Mouse (Mus musculus): ENCODE measurements at regions not wholly inside any gene's neighbourhood (a gene's known extent, or its start where the extent isn't known, plus 50 kb on each side); places are given as distances from the start of the nearest gene placed in this dataset.

GRCm38 (mm10) chr14:25359824-25360294 lies 99.1 kb upstream of the Zmiz1 start:
- TF ChIP-seq CTCF (IDR thresholded peaks at IDR 0.05; ENCODE audit: insufficient read depth, low read depth, low read length) (no peak), POLR2A (IDR thresholded peaks at IDR 0.05; ENCODE audit: insufficient read depth, low read depth, low read length) (no peak)
- H3K4me3 ChIP-seq (ENCODE audit: insufficient read depth, low read depth, low read length) = no peak overlapping the region
- peaks cover 8% of the 10 kb centered on the region for H3K4me1 ChIP-seq (ENCODE audit: control insufficient read depth, insufficient read depth, low read length)
- no peak overlapping the region for H3K27ac ChIP-seq (ENCODE audit: insufficient read depth, low read depth, low read length)
- WGBS = 80% methylated on average over 3 of the region's 3 CpGs

GRCm38 (mm10) chr14:25360726-25361125 lies 98.3 kb upstream of the Zmiz1 start:
- H3K4me1 ChIP-seq (ENCODE audit: control insufficient read depth, insufficient read depth, low read length) = peaks cover 8% of the 10 kb centered on the region
- H3K4me3 ChIP-seq (ENCODE audit: insufficient read depth, low read depth, low read length) = no peak overlapping the region
- TF ChIP-seq POLR2A (IDR thresholded peaks at IDR 0.05; ENCODE audit: insufficient read depth, low read depth, low read length) (no peak), CTCF (IDR thresholded peaks at IDR 0.05; ENCODE audit: insufficient read depth, low read depth, low read length) (no peak)
- 70% methylated on average over 9 of the region's 9 CpGs for WGBS
- no peak overlapping the region for H3K27ac ChIP-seq (ENCODE audit: insufficient read depth, low read depth, low read length)

- WGBS = 95% methylated on average over 3 of the region's 3 CpGs
- H3K4me1 ChIP-seq (ENCODE audit: control insufficient read depth, insufficient read depth, low read length) = peaks cover 8% of the 10 kb centered on the region
- TF ChIP-seq CTCF (IDR thresholded peaks at IDR 0.05; ENCODE audit: insufficient read depth, low read depth, low read length) = no peak
- no peak for TF ChIP-seq POLR2A (IDR thresholded peaks at IDR 0.05; ENCODE audit: insufficient read depth, low read depth, low read length)
- no peak overlapping the region for H3K4me3 ChIP-seq (ENCODE audit: insufficient read depth, low read depth, low read length)
- no peak overlapping the region for H3K27ac ChIP-seq (ENCODE audit: insufficient read depth, low read depth, low read length)
Measured at GRCm38 (mm10) chr14:25361129-25361528, 97.9 kb upstream of the Zmiz1 start.

- Histone ChIP-seq H3K4me1 (ENCODE audit: control insufficient read depth, insufficient read depth, low read length) (peaks cover 8% of the 10 kb centered on the region), H3K4me3 (ENCODE audit: insufficient read depth, low read depth, low read length) (no peak overlapping the region), H3K27ac (ENCODE audit: insufficient read depth, low read depth, low read length) (no peak overlapping the region)
- TF ChIP-seq POLR2A (IDR thresholded peaks at IDR 0.05; ENCODE audit: insufficient read depth, low read depth, low read length) (no peak), CTCF (IDR thresholded peaks at IDR 0.05; ENCODE audit: insufficient read depth, low read depth, low read length) (no peak)
- 48% methylated on average over 1 of the region's 1 CpGs for WGBS
Measured at GRCm38 (mm10) chr14:25362771-25363170, 96.2 kb upstream of the Zmiz1 start.

- TF ChIP-seq POLR2A (IDR thresholded peaks at IDR 0.05; ENCODE audit: insufficient read depth, low read depth, low read length) = no peak
- no peak for TF ChIP-seq CTCF (IDR thresholded peaks at IDR 0.05; ENCODE audit: insufficient read depth, low read depth, low read length)
- WGBS = 88% methylated on average over 10 of the region's 10 CpGs
- no peak overlapping the region for H3K4me3 ChIP-seq (ENCODE audit: insufficient read depth, low read depth, low read length)
- no peak overlapping the region for H3K27ac ChIP-seq (ENCODE audit: insufficient read depth, low read depth, low read length)
- H3K4me1 ChIP-seq (ENCODE audit: control insufficient read depth, insufficient read depth, low read length) = peaks cover 4% of the 10 kb centered on the region
Measured at GRCm38 (mm10) chr14:25365226-25365800, 93.7 kb upstream of the Zmiz1 start.

GRCm38 (mm10) chr14:25366009-25366408 lies 93.0 kb upstream of the Zmiz1 start:
- no peak overlapping the region for H3K27ac ChIP-seq (ENCODE audit: insufficient read depth, low read depth, low read length)
- WGBS = 84% methylated on average over 5 of the region's 5 CpGs
- H3K4me1 ChIP-seq (ENCODE audit: control insufficient read depth, insufficient read depth, low read length) = peaks cover 7% of the 10 kb centered on the region
- TF ChIP-seq POLR2A (IDR thresholded peaks at IDR 0.05; ENCODE audit: insufficient read depth, low read depth, low read length) (no peak), CTCF (IDR thresholded peaks at IDR 0.05; ENCODE audit: insufficient read depth, low read depth, low read length) (no peak)
- H3K4me3 ChIP-seq (ENCODE audit: insufficient read depth, low read depth, low read length) = no peak overlapping the region

- Histone ChIP-seq H3K4me3 (ENCODE audit: insufficient read depth, low read depth, low read length) (no peak overlapping the region), H3K27ac (ENCODE audit: insufficient read depth, low read depth, low read length) (peak overlapping the region; percentile 47), H3K4me1 (ENCODE audit: control insufficient read depth, insufficient read depth, low read length) (peaks cover 24% of the 10 kb centered on the region)
- WGBS = 72% methylated on average over 6 of the region's 6 CpGs
- TF ChIP-seq CTCF (IDR thresholded peaks at IDR 0.05; ENCODE audit: insufficient read depth, low read depth, low read length) (no peak), POLR2A (IDR thresholded peaks at IDR 0.05; ENCODE audit: insufficient read depth, low read depth, low read length) (no peak)
Measured at GRCm38 (mm10) chr14:25370306-25371020, 88.5 kb upstream of the Zmiz1 start.

GRCm38 (mm10) chr14:25371021-25371400 lies 88.0 kb upstream of the Zmiz1 start:
- TF ChIP-seq POLR2A (IDR thresholded peaks at IDR 0.05; ENCODE audit: insufficient read depth, low read depth, low read length) (no peak), CTCF (IDR thresholded peaks at IDR 0.05; ENCODE audit: insufficient read depth, low read depth, low read length) (no peak)
- 48% methylated on average over 5 of the region's 5 CpGs for WGBS
- Histone ChIP-seq H3K27ac (ENCODE audit: insufficient read depth, low read depth, low read length) (peak overlapping the region; percentile 47), H3K4me3 (ENCODE audit: insufficient read depth, low read depth, low read length) (no peak overlapping the region), H3K4me1 (ENCODE audit: control insufficient read depth, insufficient read depth, low read length) (peaks cover 24% of the 10 kb centered on the region)

- peak overlapping the region; percentile 47 for H3K27ac ChIP-seq (ENCODE audit: insufficient read depth, low read depth, low read length)
- H3K4me1 ChIP-seq (ENCODE audit: control insufficient read depth, insufficient read depth, low read length) = peaks cover 25% of the 10 kb centered on the region
- TF ChIP-seq POLR2A (IDR thresholded peaks at IDR 0.05; ENCODE audit: insufficient read depth, low read depth, low read length) = 0 out of 2 replicates have a peak, but pooled peaks have one; percentile 17
- TF ChIP-seq CTCF (IDR thresholded peaks at IDR 0.05; ENCODE audit: insufficient read depth, low read depth, low read length) = no peak
- WGBS = 16% methylated on average over 4 of the region's 4 CpGs
- no peak overlapping the region for H3K4me3 ChIP-seq (ENCODE audit: insufficient read depth, low read depth, low read length)
Measured at GRCm38 (mm10) chr14:25371661-25372060, 87.3 kb upstream of the Zmiz1 start.

Data from olfactory bulb, adult 2 months (tissue).